Mouse (Mus musculus) adrenal gland, postnatal 36 days (tissue): ENCODE measurements around the gene Crb3. TPM values are rescaled to one million over a fixed set of nuclear protein-coding genes. Genes with fewer than 3 reads are reported as not detected.

Experiments
- DNase-seq, 2 experiments: peaks; one replicate each; pipeline ENCODE4 v3.0.0; 2021; ENCODE audit warnings: mixed read lengths in 1 of 2
- total RNA-seq, 2 experiments: library from RNA; stranded (reverse); gene quantifications; 2 replicates each; pipeline ENCODE4 v1.2.3; 2021

Gene Crb3
- total RNA-seq, 2 experiments from 2014 or later = 0.82 TPM; not detected in 1

GRCm38 (mm10) chr17:57105181-57106034 lies 46.5 kb downstream of the Crb3 start, which contains the start of gene Tnfsf9:
Gene Tnfsf9, plus strand, starts transcription at chr17:57105325.
- DNase-seq = peak in 1 of 2 experiments; percentile 43

- DNase-seq = no peak
These were observed 47.1 kb downstream of the Crb3 start for GRCm38 (mm10) chr17:57106035-57106368.

GRCm38 (mm10) chr17:57107064-57107463 lies 48.2 kb downstream of the Crb3 start:
- DNase-seq = no peak

GRCm38 (mm10) chr17:57108040-57108665 lies 49.2 kb downstream of the Crb3 start:
- DNase-seq = no peak

GRCm38 (mm10) chr17:57108666-57109171 lies 49.8 kb downstream of the Crb3 start:
- no peak for DNase-seq

- DNase-seq = no peak
These were observed 51.1 kb downstream of the Crb3 start for GRCm38 (mm10) chr17:57110005-57110404.

GRCm38 (mm10) chr17:57112768-57113474 lies 54.0 kb downstream of the Crb3 start:
- DNase-seq = peak in 1 of 2 experiments; percentile 14

Other genes starting within 250 kb of the Crb3 start
- 1 to 10 TPM; 4.4 to 5.3 TPM for gene Rfx2, start 228.1 kb upstream of the Crb3 start, total RNA-seq
- under 1 TPM; 0.30 to 0.53 TPM for gene Acsbg2, start 184.7 kb upstream of the Crb3 start, total RNA-seq
- 10 to 100 TPM in 1 of 2 experiments, 1 to 10 TPM in 1; 4.8 to 12.3 TPM for gene 1700061G19Rik, start 183.6 kb upstream of the Crb3 start, total RNA-seq
- 10 to 100 TPM; 32.6 to 35.6 TPM for gene Mllt1, start 123.7 kb upstream of the Crb3 start, total RNA-seq
- under 1 TPM in 1 of 2 experiments, not detected in 1; 0.23 TPM for gene Acer1, start 77.0 kb upstream of the Crb3 start, total RNA-seq
- gene Clpp, start 68.8 kb upstream of the Crb3 start, total RNA-seq = 100 to 1,000 TPM; 110 to 114 TPM
- gene Alkbh7, start 61.8 kb upstream of the Crb3 start, total RNA-seq = 10 to 100 TPM; 50.3 to 83.8 TPM
- 1 to 10 TPM in 1 of 2 experiments, under 1 TPM in 1; 0.76 to 2.7 TPM for gene Pspn, start 59.1 kb upstream of the Crb3 start, total RNA-seq
- gene Gtf2f1, start 47.8 kb upstream of the Crb3 start, total RNA-seq = 10 to 100 TPM; 44.3 to 65.3 TPM
- gene Gm17949, start 47.6 kb upstream of the Crb3 start, total RNA-seq = not detected
- 10 to 100 TPM; 97.1 to 97.2 TPM for gene Khsrp, start 27.6 kb upstream of the Crb3 start, total RNA-seq
- not detected for gene Slc25a41, start 17.5 kb upstream of the Crb3 start, total RNA-seq
- 10 to 100 TPM; 76.6 to 80.3 TPM for gene Slc25a23, start 758 bp downstream of the Crb3 start, total RNA-seq
- gene Dennd1c, start 19.4 kb downstream of the Crb3 start, total RNA-seq = 1 to 10 TPM; 1.3 to 2.8 TPM
- 1 to 10 TPM; 3.7 to 4.2 TPM for gene Tubb4a, start 28.7 kb downstream of the Crb3 start, total RNA-seq
- under 1 TPM; 0.23 to 0.40 TPM for gene Tnfsf9, start 46.2 kb downstream of the Crb3 start, total RNA-seq
- not detected for gene Cd70, start 90.7 kb downstream of the Crb3 start, total RNA-seq
- gene Tnfsf14, start 135.1 kb downstream of the Crb3 start, total RNA-seq = under 1 TPM; 0.17 to 0.20 TPM
- gene C3, start 169.0 kb downstream of the Crb3 start, total RNA-seq = 100 to 1,000 TPM; 231 to 623 TPM
- gene Gpr108, start 189.3 kb downstream of the Crb3 start, total RNA-seq = 10 to 100 TPM; 78.7 to 94.2 TPM
- gene Trip10, start 190.3 kb downstream of the Crb3 start, total RNA-seq = 10 to 100 TPM; 50.1 to 52.0 TPM
- gene Vav1, start 220.0 kb downstream of the Crb3 start, total RNA-seq = 1 to 10 TPM; 2.2 to 2.9 TPM